Mouse (Mus musculus) CH12.LX (cell line): ENCODE results near the gene Psmd9. TPM values are rescaled to one million over a fixed set of nuclear protein-coding genes. Genes with fewer than 3 reads are reported as not detected.
A peak's percentile ranks its signal among the peaks of the same experiment; 100 is the strongest.

Source experiments
- DNase-seq: peaks from one replicate; pipeline ENCODE4 v3.0.0-alpha.2; 2013; ENCODE audit errors: extremely low read depth
- H3K27ac ChIP-seq: 2 replicates; pipeline ENCODE4 v1.5.1; 2012; ENCODE audit warnings: low read depth, mild to moderate bottlenecking, control low read depth, moderate library complexity; ENCODE audit not compliant: insufficient read depth
- H3K27me3 ChIP-seq: replicated peaks from 2 replicates; pipeline ENCODE3; 2012; ENCODE audit warnings: inconsistent platforms
- H3K36me3 ChIP-seq, 2 experiments: replicated peaks in 1 of 2; 2 replicates each; pipeline versions ENCODE3 to v1.6.1; 2012; ENCODE audit warnings: inconsistent platforms in 1 of 2, low read length in 1 of 2, mild to moderate bottlenecking in 1 of 2, mixed read lengths in 1 of 2, moderate library complexity in 1 of 2; ENCODE audit not compliant: control insufficient read depth in 1 of 2, insufficient read depth in 1 of 2
- H3K4me1 ChIP-seq, 2 experiments: 2 replicates each; pipeline ENCODE4 v1.6.1; 2012; ENCODE audit warnings: inconsistent platforms in 1 of 2, moderate library complexity in 1 of 2; ENCODE audit not compliant: insufficient read depth in 2 of 2, control insufficient read depth in 1 of 2
- H3K4me2 ChIP-seq: 2 replicates; pipeline ENCODE4 v1.6.1; 2012; ENCODE audit warnings: low read depth, mild to moderate bottlenecking, control low read depth; ENCODE audit not compliant: poor library complexity, insufficient read depth, severe bottlenecking
- H3K4me3 ChIP-seq, 3 experiments: fragments of 150-350 bp in 1 of 3; sonication (generic) in 1 of 3; replicated peaks in 1 of 3; 2 replicates each; pipeline versions ENCODE3 to v1.5.1; 2011 to 2012; ENCODE audit warnings: low read depth in 2 of 3, low read length in 2 of 3, mild to moderate bottlenecking in 2 of 3, moderate library complexity in 2 of 3, control low read depth in 1 of 3, improper control_type of control experiment in 1 of 3, inconsistent platforms in 1 of 3, mixed read lengths in 1 of 3; ENCODE audit not compliant: poor library complexity in 1 of 3
- H3K79me2 ChIP-seq: replicated peaks from 2 replicates; pipeline ENCODE4 v1.6.1; 2012; ENCODE audit warnings: mild to moderate bottlenecking, moderate library complexity; ENCODE audit not compliant: control insufficient read depth, poor library complexity, insufficient read depth, severe bottlenecking; ENCODE audit errors: extremely low read depth
- H3K9ac ChIP-seq: 2 replicates; pipeline ENCODE4 v1.6.1; 2012; ENCODE audit warnings: low read depth, mild to moderate bottlenecking, control low read depth, moderate library complexity; ENCODE audit not compliant: insufficient read depth
- H3K9me3 ChIP-seq: replicated peaks from 2 replicates; pipeline ENCODE3; 2012; ENCODE audit warnings: low read length, inconsistent platforms, mixed read lengths
- CHD2 ChIP-seq: IDR thresholded peaks from 2 replicates; pipeline ENCODE4 v1.6.1; 2011; ENCODE audit warnings: low read length, improper control_type of control experiment
- E2F4 ChIP-seq: IDR thresholded peaks from 2 replicates; pipeline ENCODE4 v1.6.1; 2011; ENCODE audit warnings: low read depth, low read length, improper control_type of control experiment; ENCODE audit not compliant: insufficient replicate concordance
- EP300 ChIP-seq: IDR thresholded peaks from 2 replicates; pipeline ENCODE4 v1.6.1; 2011; ENCODE audit warnings: low read length, improper control_type of control experiment
- JUND ChIP-seq: conservative IDR thresholded peaks from 2 replicates; pipeline ENCODE4 v1.6.1; 2011; ENCODE audit warnings: low read depth, low read length, improper control_type of control experiment
- KAT2A ChIP-seq: IDR thresholded peaks from 2 replicates; pipeline ENCODE4 v1.6.1; 2012; ENCODE audit warnings: low read length, improper control_type of control experiment, inconsistent platforms; ENCODE audit not compliant: insufficient replicate concordance
- MAZ ChIP-seq: IDR thresholded peaks from 2 replicates; pipeline ENCODE4 v1.6.1; 2012; ENCODE audit warnings: low read depth, mild to moderate bottlenecking, inconsistent platforms, low read length, improper control_type of control experiment, moderate library complexity
- NRF1 ChIP-seq: IDR thresholded peaks from 2 replicates; pipeline ENCODE4 v1.6.1; 2014; ENCODE audit warnings: low read depth, mild to moderate bottlenecking, inconsistent platforms, low read length, improper control_type of control experiment, moderate library complexity
- PAX5 ChIP-seq: IDR thresholded peaks from 2 replicates; pipeline ENCODE4 v1.6.1; 2012; ENCODE audit warnings: low read length, inconsistent platforms, mixed read lengths
- POLR2A ChIP-seq: IDR thresholded peaks from 2 replicates; pipeline ENCODE4 v1.6.1; 2011; ENCODE audit warnings: low read depth, mild to moderate bottlenecking, improper control_type of control experiment, low read length
- POLR2AphosphoS2 ChIP-seq: IDR thresholded peaks from 2 replicates; pipeline ENCODE4 v1.6.1; 2011; ENCODE audit warnings: low read depth, low read length, improper control_type of control experiment
- RCOR1 ChIP-seq: conservative IDR thresholded peaks from 2 replicates; pipeline ENCODE4 v1.6.1; 2012; ENCODE audit warnings: low read depth, mild to moderate bottlenecking, inconsistent platforms, low read length, improper control_type of control experiment
- SIN3A ChIP-seq: IDR thresholded peaks from 2 replicates; pipeline ENCODE4 v1.6.1; 2012; ENCODE audit warnings: low read length, improper control_type of control experiment, inconsistent platforms
- SMC3 ChIP-seq: IDR thresholded peaks from 2 replicates; pipeline ENCODE4 v1.6.1; 2011; ENCODE audit warnings: low read depth, low read length, improper control_type of control experiment
- TBP ChIP-seq: conservative IDR thresholded peaks from 2 replicates; pipeline ENCODE4 v1.6.1; 2011; ENCODE audit warnings: low read depth, low read length, improper control_type of control experiment
- USF1 ChIP-seq: IDR thresholded peaks from 2 replicates; pipeline ENCODE4 v1.6.1; 2014; ENCODE audit warnings: low read depth, mild to moderate bottlenecking, inconsistent platforms, low read length, improper control_type of control experiment
- ZMIZ1 ChIP-seq: IDR thresholded peaks from 2 replicates; pipeline ENCODE4 v1.6.1; 2012; ENCODE audit warnings: low read depth, mild to moderate bottlenecking, inconsistent platforms, low read length, improper control_type of control experiment
- dilution Hi-C: fragments of 300-500 bp; cut with MboI; formaldehyde crosslinking; loops from 2 replicates; pipeline ENCODE4 v1.14.3; 2020; ENCODE audit warnings: low sequenced_read_pairs; ENCODE audit not compliant: extremely low pct_unique_long_range_greater_than_20kb, extremely low pct_ligation_motif_present
- in situ Hi-C: fragments of 300-500 bp; cut with MboI; formaldehyde crosslinking; loops from 3 replicates; pipeline ENCODE4 v1.14.3; 2019; ENCODE audit warnings: low sequenced_read_pairs, low pct_ligation_motif_present, low pct_unique_long_range_greater_than_20kb, mixed read lengths
- polyA plus RNA-seq: library from polyadenylated mRNA; unstranded; fragments of >175 nt; gene quantifications from 2 replicates; pipeline ENCODE4 v1.2.1, GENCODE M21; 2012; ENCODE audit warnings: low read depth; ENCODE audit not compliant: insufficient read length
- total RNA-seq, 2 experiments: library from RNA; depleted of rRNA; stranded (reverse); fragments of 300-350 nt in 1 of 2; fragments of >200 nt in 1 of 2; gene quantifications; 2 replicates each; pipeline ENCODE4 v1.2.3; 2012 to 2014

Psmd9 gene
- total and polyA plus RNA-seq, 3 experiments, result 30.8 to 38.0 (median 35.5) TPM

DNA sequence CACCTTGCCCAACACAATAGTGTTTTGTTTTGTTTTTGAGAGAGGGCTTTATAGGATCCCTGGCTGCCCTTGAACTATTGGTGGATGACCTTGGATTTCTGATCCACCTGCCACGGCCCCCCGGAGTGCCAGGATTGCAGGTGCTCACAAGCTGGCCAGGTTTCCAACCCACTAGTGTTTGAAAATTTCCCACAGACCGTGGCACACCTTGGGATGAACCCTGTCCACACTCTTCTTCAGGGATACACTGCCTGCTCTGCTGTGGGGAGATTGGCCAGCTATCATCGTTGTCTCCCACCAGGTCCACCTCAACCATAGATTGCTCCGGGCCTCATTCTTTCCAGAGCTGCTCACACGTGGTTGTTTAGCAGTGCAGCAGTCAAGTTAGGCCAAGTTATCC is 25.6 kb downstream of the Psmd9 start:
- in situ Hi-C loops, result loop anchor here (5.0 kb wide), 1 partner anchor 32 kb away; no protein-coding TSS in a partner anchor
- H3K9me3 ChIP-seq, result no peaks in the 10 kb centered on the region
- TF ChIP-seq NRF1 (no peak), ZMIZ1 (no peak), KAT2A (no peak), SIN3A (no peak), RCOR1 (no peak), SMC3 (no peak), JUND (no peak), POLR2A (no peak), CHD2 (no peak), TBP (no peak), MAZ (no peak), EP300 (no peak)
- TF ChIP-seq, all 38 proteins: peak for 0
- no peak for DNase-seq
- no peaks in the 10 kb centered on the region; a peak in 1 of 4 replicates for H3K4me1 ChIP-seq
- H3K79me2 ChIP-seq, result no peaks in the 10 kb centered on the region
- no peaks in the 10 kb centered on the region for H3K36me3 ChIP-seq
- H3K4me3 ChIP-seq, result no peak overlapping the region
- no peak overlapping the region for H3K27ac ChIP-seq
- no peak overlapping the region for H3K4me2 ChIP-seq
- dilution Hi-C loops, result no loop called here
- H3K9ac ChIP-seq, result no peak overlapping the region
- peaks cover 15% of the 10 kb centered on the region for H3K27me3 ChIP-seq

DNA sequence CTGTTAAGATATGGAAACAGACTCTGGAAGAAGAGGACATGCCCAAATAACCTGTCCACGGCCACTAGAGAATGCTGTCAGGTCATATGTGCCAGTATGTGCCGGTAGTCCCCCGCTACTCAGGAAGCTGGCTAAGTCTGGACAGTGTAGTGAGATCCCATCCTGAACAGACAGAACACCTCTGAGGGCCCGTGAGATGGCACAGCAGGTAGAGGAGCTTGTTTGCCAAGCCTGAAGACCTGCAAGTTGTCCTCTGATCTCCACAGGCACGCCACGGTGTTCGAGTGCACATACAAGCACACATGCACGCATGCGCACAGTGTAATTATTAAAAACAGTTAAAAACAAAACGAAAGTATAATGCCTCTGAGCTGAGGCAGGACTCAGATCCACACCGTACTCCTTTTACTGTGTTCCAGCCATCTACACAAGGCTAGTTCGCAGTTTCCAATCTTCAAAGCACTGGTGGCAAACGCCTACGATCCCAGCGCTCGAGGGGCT is 26.3 kb downstream of the Psmd9 start:
- in situ Hi-C loops, result no loop called here
- Histone ChIP-seq H3K4me2 (peak overlapping the region; percentile 12; the same call in 1 of the 2 replicates), H3K27me3 (peaks cover 15% of the 10 kb centered on the region), H3K4me1 (no peaks in the 10 kb centered on the region; a peak in 1 of 4 replicates), H3K79me2 (no peaks in the 10 kb centered on the region), H3K9ac (no peak overlapping the region), H3K36me3 (no peaks in the 10 kb centered on the region), H3K27ac (no peak overlapping the region), H3K9me3 (no peaks in the 10 kb centered on the region), H3K4me3 (no peak overlapping the region)
- TF ChIP-seq NRF1 (peak; percentile 36; the same call in 1 of the 2 replicates), POLR2AphosphoS2 (no peak)
- no peak for DNase-seq
- dilution Hi-C loops, result no loop called here

DNA sequence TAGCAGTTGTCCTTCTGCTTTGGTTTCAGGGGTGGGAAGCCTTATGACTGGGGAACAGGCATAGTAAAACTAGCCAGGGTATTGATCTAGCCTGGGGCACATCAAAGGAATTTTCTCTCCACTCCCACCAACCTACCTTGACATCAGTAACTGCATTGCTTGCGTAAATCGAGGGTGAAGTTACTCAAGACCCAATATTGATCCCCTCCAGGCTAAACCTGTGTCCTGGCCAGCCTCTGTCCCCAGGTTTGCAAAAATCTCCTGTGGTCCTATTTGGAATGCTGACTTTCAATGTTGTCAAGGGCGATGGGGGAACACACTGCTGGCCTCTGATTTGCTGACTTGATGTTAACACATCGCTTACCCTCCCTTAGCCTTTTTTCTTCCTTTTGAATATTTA is 27.5 kb downstream of the Psmd9 start:
- Histone ChIP-seq H3K79me2 (no peaks in the 10 kb centered on the region), H3K4me1 (peaks cover under 1 to 1% of the 10 kb centered on the region in 2 experiments; a peak in 2 of 4 replicates), H3K36me3 (no peaks in the 10 kb centered on the region), H3K9me3 (no peaks in the 10 kb centered on the region), H3K9ac (no peak overlapping the region), H3K27me3 (peaks cover 15% of the 10 kb centered on the region), H3K4me3 (no peak overlapping the region), H3K27ac (no peak overlapping the region), H3K4me2 (no peak overlapping the region)
- no peak for DNase-seq
- dilution Hi-C loops, result no loop called here
- TF ChIP-seq E2F4 (no peak), USF1 (no peak), PAX5 (no peak)
- in situ Hi-C loops, result no loop called here
